Mouse (Mus musculus): ENCODE data around the gene Acer2.

- TF ChIP-seq CTCF (IDR thresholded peaks at IDR 0.05; ENCODE audit: insufficient read depth, low read length) (no peak), POLR2A (IDR thresholded peaks at IDR 0.05; ENCODE audit: borderline replicate concordance, extremely low read depth, low read depth, low read length) (no peak)
Measured at GRCm38 (mm10) chr4:86942656-86943055, 68.5 kb downstream of the Acer2 start.

All from lung, adult 2 months (tissue).